Mouse (Mus musculus) granulocyte monocyte progenitor cell, adult 5-6 weeks (primary cell): Measurements from ENCODE around the gene Foxl2. TPM values are rescaled to one million over a fixed set of nuclear protein-coding genes. Genes with fewer than 3 reads are reported as not detected.
A peak's percentile ranks its signal among the peaks of the same experiment; 100 is the strongest.

Experiments used
- ATAC-seq: replicated peaks from 2 replicates; pipeline ENCODE4 v1.8.0; 2016; ENCODE audit warnings: mild to moderate bottlenecking, moderate TSS enrichment, inconsistent platforms; ENCODE audit not compliant: poor library complexity, severe bottlenecking
- total RNA-seq, 2 experiments: library from RNA; stranded (forward) in 1 of 2; stranded (reverse) in 1 of 2; fragments of 200-712, 200-1000 nt in 1 of 2; fragments of >200 nt in 1 of 2; fragmentation: Nextera tagmentation in 1 of 2; gene quantifications; 2 replicates each; pipeline ENCODE4 v1.2.3; 2014 to 2017

The Foxl2 gene
- total RNA-seq, 2 experiments from 2014 or later, result not detected

GRCm38 (mm10) chr9:98961591-98962477, 6.7 kb downstream of the Foxl2 start:
- ATAC-seq, result no peak

DNA sequence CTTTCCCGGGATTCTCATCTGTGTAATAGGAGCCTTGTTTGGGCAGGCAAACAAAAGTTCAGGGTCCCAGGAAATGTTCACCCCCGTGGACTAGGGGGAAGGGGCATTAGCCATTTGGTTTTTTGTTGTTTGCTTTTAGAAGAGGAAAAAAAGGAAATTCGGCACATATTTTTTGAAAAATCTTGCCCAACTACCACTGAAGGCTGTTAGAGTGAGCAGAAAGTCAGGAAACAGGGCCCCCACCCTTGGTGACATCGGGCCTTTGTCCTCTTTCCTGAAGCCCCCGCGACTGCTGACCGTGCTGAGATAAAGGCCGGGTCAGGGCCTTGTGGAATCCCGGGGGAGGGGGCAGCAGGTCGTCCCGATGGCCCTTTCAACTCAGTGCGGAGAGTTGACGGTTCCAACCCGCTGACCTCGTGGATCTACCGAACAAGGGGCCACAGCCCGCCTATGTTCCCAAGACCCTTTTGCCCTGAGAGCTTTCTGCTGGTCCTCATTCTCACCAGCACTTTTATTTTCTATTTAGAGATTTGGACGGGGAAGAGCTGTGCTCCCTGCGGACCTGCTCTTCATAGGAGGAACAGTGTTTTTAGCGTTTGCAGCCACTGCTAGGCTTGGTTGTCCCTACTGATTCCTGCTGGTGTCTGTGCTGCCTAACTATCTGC, 7.5 kb downstream of the Foxl2 start:
- ATAC-seq, result no peak

DNA sequence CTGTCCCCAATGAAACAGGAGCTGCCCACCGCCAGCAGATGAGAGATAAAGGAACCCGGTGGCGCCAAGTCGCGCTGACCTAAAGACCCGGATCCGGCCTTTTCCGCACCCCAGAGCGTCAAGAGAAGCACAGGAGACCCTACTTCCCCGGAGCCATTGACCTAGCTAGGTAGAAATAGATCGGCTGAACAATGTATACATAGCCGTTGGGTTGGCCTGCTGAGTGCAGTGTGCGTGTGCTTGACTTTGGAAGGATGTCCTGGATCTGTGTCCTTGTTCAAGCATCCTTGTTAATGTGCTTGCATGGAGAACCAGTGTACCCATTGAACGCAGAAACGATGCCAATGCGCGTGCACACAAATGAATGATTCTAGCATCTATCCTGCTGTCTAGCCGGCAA, 8.6 kb downstream of the Foxl2 start:
- ATAC-seq, result no peak

- peak; percentile 75 for ATAC-seq
These were observed 10.0 kb downstream of the Foxl2 start for GRCm38 (mm10) chr9:98965084-98965483.

DNA sequence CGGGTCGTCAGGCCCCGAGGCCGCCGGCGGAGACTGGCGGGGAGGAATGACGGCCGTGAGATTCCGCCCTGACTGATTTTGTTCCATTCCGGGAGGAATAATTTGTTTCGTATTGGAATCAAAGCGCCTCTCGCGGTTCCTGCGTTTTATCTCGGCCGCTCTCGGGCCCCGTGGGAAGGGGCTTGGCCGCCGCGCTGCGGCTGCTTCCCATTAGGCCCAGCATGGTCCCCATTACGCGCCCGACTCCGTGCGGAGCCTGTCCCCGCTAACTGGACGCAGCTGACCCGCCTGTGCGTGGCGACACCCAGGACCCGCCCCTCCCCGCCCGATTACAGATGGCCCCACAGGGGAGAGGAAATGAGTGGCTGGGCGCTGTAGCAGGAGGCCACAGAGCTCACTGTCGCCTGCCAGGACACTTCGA, 18.0 kb downstream of the Foxl2 start:
- peak; percentile 58 for ATAC-seq

DNA sequence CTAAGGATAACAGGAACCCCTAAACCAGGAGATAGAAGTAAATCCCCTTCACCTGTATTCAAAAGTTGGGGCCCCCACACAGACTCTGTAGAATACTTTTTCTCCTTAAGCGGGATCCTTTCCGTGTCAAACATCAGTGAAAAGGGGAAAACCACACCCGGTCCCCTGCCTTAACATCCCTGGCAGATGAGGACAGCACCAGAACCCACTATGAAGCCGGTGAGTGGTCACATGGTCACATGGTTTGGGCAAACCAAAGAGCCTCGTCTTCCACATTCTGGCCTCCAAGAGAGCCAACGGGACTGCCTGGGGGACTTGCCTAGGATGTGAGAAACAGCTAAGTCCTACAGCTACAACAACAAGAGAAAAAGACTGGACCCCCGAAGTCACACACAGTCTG, 18.5 kb downstream of the Foxl2 start:
- ATAC-seq, result no peak

GRCm38 (mm10) chr9:98974898-98975297, 19.8 kb downstream of the Foxl2 start:
- ATAC-seq, result no peak

DNA sequence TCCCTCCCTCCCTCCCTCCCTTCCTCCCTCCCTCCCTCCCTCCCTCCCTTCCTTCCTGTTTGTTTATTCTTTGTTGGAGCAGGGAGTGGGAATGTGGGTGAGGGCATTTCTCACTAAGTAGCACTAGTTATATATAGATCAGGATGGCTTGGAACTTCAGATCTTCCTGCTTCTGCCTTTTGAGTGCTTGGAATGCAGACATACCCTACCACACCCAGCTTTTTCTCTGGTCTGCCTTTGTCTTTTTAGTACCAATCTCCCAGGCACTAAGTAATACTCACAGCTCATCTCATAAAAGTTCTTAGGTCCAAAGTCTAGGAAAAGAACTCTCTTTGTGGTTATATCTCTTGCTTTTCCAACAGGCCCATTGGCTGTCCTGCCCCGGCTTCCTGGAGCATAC, 21.0 kb downstream of the Foxl2 start:
- no peak for ATAC-seq

- ATAC-seq, result peak; percentile 69
These were observed 21.4 kb downstream of the Foxl2 start for GRCm38 (mm10) chr9:98976520-98976919.

- ATAC-seq, result peak; percentile 88
These were observed 24.6 kb downstream of the Foxl2 start for GRCm38 (mm10) chr9:98979431-98980416.

- peak; percentile 96 for ATAC-seq
These were observed 30.9 kb downstream of the Foxl2 start, which contains the start of gene Faim for GRCm38 (mm10) chr9:98985800-98986475. Gene Faim (plus strand): TSS chr9:98986373.

DNA sequence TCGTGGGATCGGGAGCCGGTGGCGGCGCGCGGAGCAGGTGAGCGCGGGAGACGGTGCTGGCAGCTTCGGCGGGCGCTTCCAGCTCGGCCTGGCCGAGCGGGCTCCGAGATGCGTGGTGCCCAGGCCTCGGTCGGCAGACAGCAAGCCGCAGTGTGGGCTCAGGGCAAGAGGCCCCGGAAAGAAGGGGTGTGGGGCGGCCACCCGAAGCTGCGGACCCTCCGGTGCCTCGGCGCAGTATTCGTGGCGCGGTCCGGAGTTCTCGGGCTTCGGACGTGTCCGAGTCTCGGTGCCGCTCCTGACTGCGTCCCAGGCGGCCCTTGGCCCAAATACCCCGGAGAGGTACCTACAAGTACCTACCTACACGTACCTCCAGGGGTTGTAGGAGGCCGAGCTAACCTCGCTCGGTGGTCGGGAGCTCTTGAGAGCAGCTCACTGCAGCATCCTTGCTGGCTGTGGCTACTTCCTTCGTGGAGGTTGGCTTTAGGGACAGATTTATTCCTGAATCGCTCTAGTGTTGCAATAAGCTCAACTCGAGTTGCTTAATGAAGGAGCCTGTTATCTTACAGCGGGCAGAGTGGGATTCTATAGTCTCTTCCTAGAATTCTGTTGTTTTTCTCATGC, 31.5 kb downstream of the Foxl2 start:
- peak; percentile 51 for ATAC-seq

DNA sequence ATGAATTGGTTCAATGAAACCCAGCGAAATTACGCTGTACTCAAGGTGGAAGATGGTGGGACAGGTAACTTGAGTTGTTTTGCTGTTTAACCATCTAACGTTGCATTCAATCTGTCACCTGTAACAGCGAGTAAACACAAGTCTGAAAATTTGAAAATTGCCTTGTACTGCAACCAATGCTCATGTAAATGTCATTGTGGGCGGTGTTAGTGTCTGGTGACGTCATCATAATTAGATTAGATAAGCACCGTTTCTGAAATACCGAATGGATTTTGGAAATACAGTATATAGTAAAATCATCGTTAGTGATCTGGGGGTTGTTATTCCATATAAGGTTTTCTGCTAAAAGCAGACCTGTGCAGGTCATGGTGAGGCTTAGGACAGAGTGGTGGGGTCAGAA, 32.0 kb downstream of the Foxl2 start:
- ATAC-seq, result no peak

DNA sequence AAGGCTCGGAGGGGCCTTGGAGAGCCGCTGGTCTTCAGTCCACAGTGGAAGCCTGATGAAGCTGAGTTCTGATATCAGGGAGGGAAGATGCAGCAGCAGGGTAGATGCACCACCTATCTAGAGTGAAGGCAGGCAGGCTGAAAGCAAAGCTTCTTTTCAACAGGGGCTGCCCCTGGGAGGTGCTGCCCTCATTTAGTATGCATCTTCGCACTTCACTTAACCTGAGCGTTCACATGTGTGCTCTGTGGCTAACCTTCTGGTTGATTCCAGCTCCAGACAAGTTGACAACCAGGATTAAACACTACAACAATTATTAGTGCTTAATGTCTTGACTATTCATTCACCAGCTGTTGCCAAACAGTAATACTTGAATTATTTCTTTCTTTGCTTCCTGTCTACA, 39.0 kb downstream of the Foxl2 start:
- ATAC-seq, result no peak

DNA sequence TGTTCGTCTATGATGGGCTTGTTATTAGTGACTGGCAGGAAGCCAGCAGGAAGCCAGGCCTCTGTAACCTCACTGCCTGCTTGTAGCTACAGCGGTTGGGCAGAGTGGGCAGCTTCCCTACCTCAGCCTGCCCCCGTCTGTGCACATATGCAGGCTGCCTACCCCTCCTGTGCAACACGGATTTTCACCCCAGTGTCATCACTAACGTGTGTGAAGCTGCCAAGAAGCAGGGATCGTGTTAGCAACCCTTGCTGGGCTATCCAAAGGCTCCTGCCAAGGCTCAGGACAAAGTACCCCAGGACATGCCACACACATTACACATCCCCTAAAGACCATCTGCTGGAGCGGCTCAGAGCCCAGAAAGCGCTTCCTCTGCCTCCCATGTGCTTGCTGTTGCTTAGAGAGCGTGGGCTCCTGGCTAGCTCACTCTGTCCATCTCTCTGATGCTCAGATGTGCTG, 44.8 kb downstream of the Foxl2 start:
- ATAC-seq, result peak; percentile 62

GRCm38 (mm10) chr9:99001326-99001725, 46.2 kb downstream of the Foxl2 start:
- ATAC-seq, result peak; percentile 67
